Mouse (Mus musculus): ENCODE data around the gene Dyx1c1. TPM values are rescaled to one million over a fixed set of nuclear protein-coding genes. Genes with fewer than 3 reads are reported as not detected.
A peak's percentile ranks its signal among the peaks of the same experiment; 100 is the strongest.

Dyx1c1 gene
- polyA plus RNA-seq, 1 experiment from 2014 or later = 2.6 TPM

- no peak overlapping the region for H3K4me3 ChIP-seq (ENCODE audit: low read depth, low read length)
- 89% methylated on average over 4 of the region's 4 CpGs for WGBS
- DNase-seq (ENCODE audit: low spot score) = no peak
These were observed 23.3 kb upstream of the Dyx1c1 start for GRCm38 (mm10) chr9:72935309-72935708.

DNA sequence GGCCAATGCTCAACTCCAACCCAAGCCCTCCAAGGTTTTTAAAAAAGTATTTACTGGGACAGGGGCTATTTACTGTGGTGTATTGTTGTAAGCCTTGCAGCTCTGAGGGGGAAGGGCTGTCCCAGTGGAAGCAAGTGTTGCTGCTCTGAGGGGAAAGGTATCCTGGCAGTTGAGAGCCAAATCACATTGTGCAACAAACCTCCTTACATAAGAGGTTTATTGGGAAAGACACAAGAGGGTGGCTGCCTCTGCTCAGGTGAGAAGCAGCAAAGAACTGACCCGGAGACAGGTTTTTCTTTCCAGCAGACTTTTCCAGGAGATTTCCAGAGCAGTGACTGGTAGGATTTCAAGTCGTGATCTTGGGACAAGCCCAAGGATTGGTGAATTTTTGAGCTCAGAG lies 22.3 kb upstream of the Dyx1c1 start:
- Histone ChIP-seq H3K9me3 (ENCODE audit: control insufficient read depth, low read length) (no peaks in the 10 kb centered on the region), H3K27ac (ENCODE audit: low read depth, low read length) (no peak overlapping the region), H3K4me2 (ENCODE audit: low read depth) (no peak overlapping the region), H3K4me1 (ENCODE audit: control insufficient read depth, insufficient read depth, low read length) (no peaks in the 10 kb centered on the region), H3K36me3 (ENCODE audit: control insufficient read depth, insufficient read depth, low read length) (no peaks in the 10 kb centered on the region), H3K4me3 (ENCODE audit: low read depth, low read length) (no peak overlapping the region), H3K27me3 (ENCODE audit: control insufficient read depth, insufficient read depth, low read length) (no peaks in the 10 kb centered on the region), H3K9ac (ENCODE audit: low read length) (no peak overlapping the region)
- ATAC-seq (ENCODE audit: insufficient read depth, low FRiP score, low TSS enrichment) = no peak
- DNase-seq (ENCODE audit: low spot score) = no peak
- WGBS = 64% methylated on average over 2 of the region's 2 CpGs

More at GRCm38 (mm10) chr9:72935309-72935708, 23.3 kb upstream of the Dyx1c1 start:
- no peaks in the 10 kb centered on the region for H3K36me3 ChIP-seq (ENCODE audit: control insufficient read depth, insufficient read depth, low read length)
- H3K27ac ChIP-seq (ENCODE audit: low read depth, low read length) = no peak overlapping the region
- no peaks in the 10 kb centered on the region for H3K27me3 ChIP-seq (ENCODE audit: control insufficient read depth, insufficient read depth, low read length)
- H3K9ac ChIP-seq (ENCODE audit: low read length) = no peak overlapping the region
- no peak for ATAC-seq (ENCODE audit: insufficient read depth, low FRiP score, low TSS enrichment)
- no peaks in the 10 kb centered on the region for H3K9me3 ChIP-seq (ENCODE audit: control insufficient read depth, low read length)
- H3K4me1 ChIP-seq (ENCODE audit: control insufficient read depth, insufficient read depth, low read length) = no peaks in the 10 kb centered on the region
- no peak overlapping the region for H3K4me2 ChIP-seq (ENCODE audit: low read depth)

DNA sequence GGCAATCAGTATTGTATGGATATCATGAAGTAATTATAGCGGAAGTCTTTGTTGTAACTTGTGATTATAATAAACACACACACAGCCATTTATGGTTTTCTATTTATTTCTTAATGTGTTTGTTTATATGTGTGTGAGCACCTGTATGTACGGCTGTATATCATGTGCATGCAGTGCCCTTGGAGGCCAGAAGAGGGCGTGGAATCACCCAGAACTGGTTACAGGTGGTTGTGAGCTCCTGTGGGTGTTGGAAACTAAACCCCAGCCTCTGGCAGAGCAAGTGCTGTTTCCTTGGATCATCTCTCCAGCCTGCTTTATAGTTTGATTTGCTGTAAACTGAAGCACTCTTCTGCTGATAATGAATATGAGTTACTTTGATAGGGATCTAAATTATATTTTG lies 15.2 kb upstream of the Dyx1c1 start:
- Histone ChIP-seq H3K9ac (ENCODE audit: low read length) (no peak overlapping the region), H3K4me2 (ENCODE audit: low read depth) (no peak overlapping the region), H3K9me3 (ENCODE audit: control insufficient read depth, low read length) (no peaks in the 10 kb centered on the region), H3K27ac (ENCODE audit: low read depth, low read length) (no peak overlapping the region), H3K4me1 (ENCODE audit: control insufficient read depth, insufficient read depth, low read length) (no peaks in the 10 kb centered on the region), H3K4me3 (ENCODE audit: low read depth, low read length) (no peak overlapping the region), H3K36me3 (ENCODE audit: control insufficient read depth, insufficient read depth, low read length) (peaks cover 16% of the 10 kb centered on the region), H3K27me3 (ENCODE audit: control insufficient read depth, insufficient read depth, low read length) (no peaks in the 10 kb centered on the region)
- no peak for DNase-seq (ENCODE audit: low spot score)
- 65% methylated on average over 3 of the region's 3 CpGs for WGBS
- no peak for ATAC-seq (ENCODE audit: insufficient read depth, low FRiP score, low TSS enrichment)

DNA sequence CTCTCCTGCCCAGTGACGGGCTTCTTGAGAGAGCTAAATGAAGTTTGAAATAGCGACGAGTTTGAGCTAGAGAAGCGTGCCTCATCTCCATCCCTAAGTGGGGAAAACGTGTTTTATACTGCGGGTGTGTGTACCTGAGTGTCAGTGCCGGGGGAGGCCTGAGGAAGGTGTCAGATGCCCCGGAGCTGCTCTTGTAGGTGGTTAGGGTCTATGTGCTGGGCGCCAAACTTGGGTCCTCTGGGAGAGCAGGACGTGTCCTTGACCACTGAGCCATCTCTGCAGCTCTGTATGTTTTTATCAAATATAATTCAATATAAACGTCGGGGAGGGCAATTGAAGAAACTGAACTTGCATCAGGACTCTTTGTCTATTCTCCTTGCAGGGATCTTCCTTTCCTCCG lies 14.3 kb upstream of the Dyx1c1 start:
- ATAC-seq (ENCODE audit: insufficient read depth, low FRiP score, low TSS enrichment) (no peak), DNase-seq (ENCODE audit: low spot score) (no peak)
- H3K9me3 ChIP-seq (ENCODE audit: control insufficient read depth, low read length) = no peaks in the 10 kb centered on the region
- no peak overlapping the region for H3K4me2 ChIP-seq (ENCODE audit: low read depth)
- no peak overlapping the region for H3K9ac ChIP-seq (ENCODE audit: low read length)
- 92% methylated on average over 13 of the region's 13 CpGs for WGBS
- H3K36me3 ChIP-seq (ENCODE audit: control insufficient read depth, insufficient read depth, low read length) = peaks cover 16% of the 10 kb centered on the region
- no peaks in the 10 kb centered on the region for H3K27me3 ChIP-seq (ENCODE audit: control insufficient read depth, insufficient read depth, low read length)
- no peaks in the 10 kb centered on the region for H3K4me1 ChIP-seq (ENCODE audit: control insufficient read depth, insufficient read depth, low read length)
- H3K27ac ChIP-seq (ENCODE audit: low read depth, low read length) = no peak overlapping the region
- no peak overlapping the region for H3K4me3 ChIP-seq (ENCODE audit: low read depth, low read length)

GRCm38 (mm10) chr9:72947010-72947409 lies 11.6 kb upstream of the Dyx1c1 start:
- Histone ChIP-seq H3K4me3 (ENCODE audit: low read depth, low read length) (no peak overlapping the region), H3K36me3 (ENCODE audit: control insufficient read depth, insufficient read depth, low read length) (peaks cover 16% of the 10 kb centered on the region), H3K4me2 (ENCODE audit: low read depth) (no peak overlapping the region), H3K27ac (ENCODE audit: low read depth, low read length) (no peak overlapping the region), H3K27me3 (ENCODE audit: control insufficient read depth, insufficient read depth, low read length) (no peaks in the 10 kb centered on the region), H3K4me1 (ENCODE audit: control insufficient read depth, insufficient read depth, low read length) (no peaks in the 10 kb centered on the region), H3K9me3 (ENCODE audit: control insufficient read depth, low read length) (no peaks in the 10 kb centered on the region), H3K9ac (ENCODE audit: low read length) (no peak overlapping the region)
- 89% methylated on average over 1 of the region's 1 CpGs for WGBS
- no peak for DNase-seq (ENCODE audit: low spot score)
- ATAC-seq (ENCODE audit: insufficient read depth, low FRiP score, low TSS enrichment) = no peak

DNA sequence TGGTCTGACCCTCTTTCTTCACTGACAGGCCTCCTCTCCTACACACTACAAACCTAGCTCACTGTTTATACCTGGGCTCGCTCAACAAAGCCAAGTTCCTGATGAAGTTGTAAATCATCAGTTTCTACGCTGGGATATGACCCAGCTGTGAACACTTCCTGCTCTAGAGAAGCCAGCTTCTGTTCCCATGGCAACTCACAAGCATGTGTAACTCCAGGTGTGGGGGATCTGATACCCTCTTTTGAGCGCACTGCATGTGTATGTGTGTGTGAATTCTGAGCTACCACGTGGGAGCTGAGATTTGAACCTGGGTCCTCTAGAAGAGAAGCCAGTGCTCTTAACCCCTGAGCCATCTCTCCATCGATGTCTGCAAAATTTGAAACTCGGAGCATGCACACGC lies 9.0 kb upstream of the Dyx1c1 start:
- no peak for ATAC-seq (ENCODE audit: insufficient read depth, low FRiP score, low TSS enrichment)
- Histone ChIP-seq H3K4me2 (ENCODE audit: low read depth) (no peak overlapping the region), H3K4me1 (ENCODE audit: control insufficient read depth, insufficient read depth, low read length) (no peaks in the 10 kb centered on the region), H3K36me3 (ENCODE audit: control insufficient read depth, insufficient read depth, low read length) (peaks cover 15% of the 10 kb centered on the region), H3K27ac (ENCODE audit: low read depth, low read length) (no peak overlapping the region), H3K27me3 (ENCODE audit: control insufficient read depth, insufficient read depth, low read length) (no peaks in the 10 kb centered on the region), H3K9ac (ENCODE audit: low read length) (no peak overlapping the region), H3K9me3 (ENCODE audit: control insufficient read depth, low read length) (no peaks in the 10 kb centered on the region), H3K4me3 (ENCODE audit: low read depth, low read length) (no peak overlapping the region)
- DNase-seq (ENCODE audit: low spot score) = no peak
- 73% methylated on average over 7 of the region's 7 CpGs for WGBS

- DNase-seq (ENCODE audit: low spot score) (peak; percentile 51), ATAC-seq (ENCODE audit: insufficient read depth, low FRiP score, low TSS enrichment) (no peak)
- Histone ChIP-seq H3K9me3 (ENCODE audit: control insufficient read depth, low read length) (no peaks in the 10 kb centered on the region), H3K9ac (ENCODE audit: low read length) (no peak overlapping the region), H3K4me3 (ENCODE audit: low read depth, low read length) (no peak overlapping the region), H3K36me3 (ENCODE audit: control insufficient read depth, insufficient read depth, low read length) (no peaks in the 10 kb centered on the region), H3K4me2 (ENCODE audit: low read depth) (no peak overlapping the region), H3K27ac (ENCODE audit: low read depth, low read length) (no peak overlapping the region), H3K27me3 (ENCODE audit: control insufficient read depth, insufficient read depth, low read length) (no peaks in the 10 kb centered on the region), H3K4me1 (ENCODE audit: control insufficient read depth, insufficient read depth, low read length) (peaks cover 3% of the 10 kb centered on the region; the same call in 1 of the 2 replicates)
- 37% methylated on average over 2 of the region's 2 CpGs for WGBS
These were observed 3.8 kb upstream of the Dyx1c1 start for GRCm38 (mm10) chr9:72954746-72955145.

- Histone ChIP-seq H3K36me3 (ENCODE audit: control insufficient read depth, insufficient read depth, low read length) (no peaks in the 10 kb centered on the region), H3K4me3 (ENCODE audit: low read depth, low read length) (no peak overlapping the region), H3K27ac (ENCODE audit: low read depth, low read length) (no peak overlapping the region), H3K4me1 (ENCODE audit: control insufficient read depth, insufficient read depth, low read length) (peaks cover 3% of the 10 kb centered on the region; the same call in 1 of the 2 replicates), H3K9me3 (ENCODE audit: control insufficient read depth, low read length) (no peaks in the 10 kb centered on the region), H3K4me2 (ENCODE audit: low read depth) (no peak overlapping the region), H3K9ac (ENCODE audit: low read length) (no peak overlapping the region), H3K27me3 (ENCODE audit: control insufficient read depth, insufficient read depth, low read length) (no peaks in the 10 kb centered on the region)
- peak; percentile 46 for DNase-seq (ENCODE audit: low spot score)
- 18% methylated on average over 1 of the region's 1 CpGs for WGBS
- ATAC-seq (ENCODE audit: insufficient read depth, low FRiP score, low TSS enrichment) = no peak
These were observed 3.0 kb upstream of the Dyx1c1 start for GRCm38 (mm10) chr9:72955546-72955945.

GRCm38 (mm10) chr9:72961346-72961745 lies 2.8 kb downstream of the Dyx1c1 start:
- no peak for ATAC-seq (ENCODE audit: insufficient read depth, low FRiP score, low TSS enrichment)
- no peaks in the 10 kb centered on the region for H3K9me3 ChIP-seq (ENCODE audit: control insufficient read depth, low read length)

More at GRCm38 (mm10) chr9:72961346-72961745, 2.8 kb downstream of the Dyx1c1 start:
- peaks cover 3% of the 10 kb centered on the region; the same call in 1 of the 2 replicates for H3K4me1 ChIP-seq (ENCODE audit: control insufficient read depth, insufficient read depth, low read length)
- H3K27ac ChIP-seq (ENCODE audit: low read depth, low read length) = no peak overlapping the region
- H3K4me3 ChIP-seq (ENCODE audit: low read depth, low read length) = no peak overlapping the region
- WGBS = 81% methylated on average over 8 of the region's 8 CpGs
- H3K9ac ChIP-seq (ENCODE audit: low read length) = no peak overlapping the region
- no peaks in the 10 kb centered on the region for H3K27me3 ChIP-seq (ENCODE audit: control insufficient read depth, insufficient read depth, low read length)
- DNase-seq (ENCODE audit: low spot score) = no peak
- H3K4me2 ChIP-seq (ENCODE audit: low read depth) = no peak overlapping the region
- H3K36me3 ChIP-seq (ENCODE audit: control insufficient read depth, insufficient read depth, low read length) = no peaks in the 10 kb centered on the region
